Mouse (Mus musculus): Measurements from ENCODE around the gene Gm5129.

Gm5129 gene

GRCm38 (mm10) chr5:29725369-29725768 lies 10.4 kb downstream of the Gm5129 start:
- no peak for DNase-seq (ENCODE audit: low spot score)

GRCm38 (mm10) chr5:29721159-29721558 lies 14.6 kb downstream of the Gm5129 start:
- no peak for DNase-seq (ENCODE audit: low spot score)

DNA sequence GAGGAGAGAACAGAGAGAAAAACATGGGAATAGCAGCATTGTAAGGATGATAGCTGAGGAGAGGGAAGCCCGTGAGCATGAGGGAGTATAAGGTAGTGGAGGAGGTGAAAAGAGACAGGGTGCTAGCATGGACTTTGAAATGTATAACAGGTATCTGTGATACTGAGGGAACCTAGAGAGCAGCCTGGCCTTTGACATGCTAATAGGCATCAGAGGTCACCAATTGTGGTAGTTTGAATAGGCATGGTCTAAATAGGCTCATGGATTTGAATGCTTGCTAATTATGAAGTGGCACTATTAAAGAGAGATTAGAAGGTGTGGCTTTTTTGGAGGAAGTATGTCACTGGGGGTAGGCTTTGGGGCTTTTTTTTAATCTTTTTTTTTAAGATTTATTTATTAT lies 22.8 kb downstream of the Gm5129 start:
- no peak for DNase-seq (ENCODE audit: low spot score)

DNA sequence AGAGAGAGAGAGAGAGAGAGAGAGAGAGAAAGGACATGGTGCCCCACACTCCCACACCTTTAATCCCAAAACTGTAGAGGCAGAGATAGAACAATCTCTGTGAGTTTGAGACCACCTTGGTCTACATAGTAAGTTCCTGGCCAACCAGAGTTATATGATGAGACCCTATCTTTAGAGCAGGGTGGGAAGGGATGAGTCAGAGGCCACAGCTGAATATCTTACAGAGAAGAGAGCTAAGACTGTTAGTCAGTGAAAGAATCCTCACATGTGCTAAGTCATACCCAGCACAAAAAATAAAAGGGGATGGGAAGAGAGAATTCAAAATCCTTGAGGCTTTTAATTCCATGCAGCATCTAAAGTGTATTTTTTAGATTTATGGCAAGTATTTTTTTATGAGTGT lies 24.1 kb downstream of the Gm5129 start:
- no peak for DNase-seq (ENCODE audit: low spot score)

- no peak for DNase-seq (ENCODE audit: low spot score)
Observed at GRCm38 (mm10) chr5:29708258-29708657, 27.5 kb downstream of the Gm5129 start.

DNA sequence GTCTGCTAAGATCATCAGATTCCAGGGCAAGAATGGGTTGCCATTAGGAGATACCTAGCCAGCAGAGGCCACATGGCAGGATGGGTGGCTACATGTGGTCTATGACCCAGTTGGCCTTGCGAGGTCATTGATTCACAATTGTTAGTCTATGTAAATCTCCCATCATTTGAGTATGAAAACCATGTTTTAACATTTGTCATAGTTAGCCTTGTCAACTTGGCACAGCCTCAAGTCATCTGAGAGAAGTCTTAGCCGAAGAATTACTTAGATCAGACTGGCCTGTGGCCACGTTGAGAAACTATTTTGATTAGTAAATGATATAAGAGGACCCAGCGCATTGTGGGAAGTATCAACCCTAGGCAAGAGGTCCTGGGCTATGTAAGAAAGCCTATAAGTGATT lies 28.5 kb downstream of the Gm5129 start:
- DNase-seq (ENCODE audit: low spot score), result no peak

- DNase-seq (ENCODE audit: low spot score), result no peak
Observed at GRCm38 (mm10) chr5:29699520-29700202, 36.1 kb downstream of the Gm5129 start.

DNA sequence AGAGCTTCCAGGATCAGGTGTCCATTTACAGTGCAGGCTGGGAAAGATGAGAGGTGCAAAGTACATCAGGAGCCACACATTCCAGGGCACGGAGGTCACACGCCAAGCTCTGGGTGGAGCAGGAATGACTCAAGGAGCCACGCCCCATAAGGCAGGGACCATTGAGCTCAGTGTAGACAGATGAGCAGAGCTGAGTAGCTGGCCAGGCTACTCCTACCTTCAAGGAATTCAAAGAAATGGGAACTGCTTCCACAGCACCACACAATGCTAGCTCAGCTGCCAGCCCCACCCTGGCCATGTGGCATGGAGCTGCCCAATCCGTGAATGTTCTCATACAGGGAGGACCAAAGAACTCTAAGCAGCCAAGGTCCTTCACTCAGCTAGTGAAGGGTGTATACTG lies 37.2 kb downstream of the Gm5129 start:
- no peak for DNase-seq (ENCODE audit: low spot score)

GRCm38 (mm10) chr5:29688352-29688751 lies 47.4 kb downstream of the Gm5129 start:
- no peak for DNase-seq (ENCODE audit: low spot score)

- DNase-seq (ENCODE audit: low spot score), result no peak
Observed at GRCm38 (mm10) chr5:29687671-29688070, 48.1 kb downstream of the Gm5129 start.
